Mouse (Mus musculus) retina, postnatal 1 day (tissue): ENCODE data around the gene Sgk1.

Experiments used
- DNase-seq: peaks from one replicate; pipeline ENCODE4 v3.0.0-alpha.2; 2012

Gene Sgk1

DNA sequence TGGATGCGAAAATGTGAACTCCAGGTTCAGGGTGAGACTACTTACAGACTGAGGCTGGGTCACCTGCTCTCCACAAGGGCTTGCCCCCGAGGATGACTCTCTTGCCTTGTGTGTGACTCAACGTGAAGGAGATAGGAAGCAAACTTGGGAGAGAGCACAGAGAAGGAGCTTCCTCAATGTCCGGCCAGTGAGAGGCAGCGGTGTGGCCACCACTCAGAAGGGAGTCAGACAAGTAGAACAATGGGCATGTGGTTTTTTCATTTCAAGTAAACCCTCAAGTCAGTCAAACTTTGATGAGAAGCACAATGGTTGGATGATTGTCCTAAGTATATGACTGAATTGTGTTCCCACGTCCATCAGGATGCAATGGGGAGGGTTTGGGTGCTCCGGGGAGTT is 36.8 kb downstream of the Sgk1 start:
- DNase-seq = no peak

DNA sequence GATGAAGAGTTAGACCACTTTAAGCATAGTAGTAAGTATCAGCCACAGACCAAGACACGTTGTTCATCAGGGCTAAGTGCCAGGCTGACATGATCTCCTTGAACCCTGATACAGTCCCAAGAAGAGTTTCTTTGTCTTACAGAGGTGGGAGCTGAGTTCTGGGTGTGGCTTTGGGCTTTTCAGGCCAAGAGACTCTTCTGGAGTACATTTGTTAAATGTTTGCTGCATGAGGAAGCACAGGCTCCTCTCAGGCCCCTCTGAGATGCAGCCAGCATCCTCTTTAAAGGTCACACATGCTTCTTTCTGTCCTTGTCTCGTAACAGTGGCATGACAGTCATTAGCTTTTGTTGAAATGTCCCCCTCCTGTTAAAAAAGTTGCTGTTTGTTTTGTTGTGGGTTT is 38.6 kb downstream of the Sgk1 start:
- DNase-seq = no peak

DNA sequence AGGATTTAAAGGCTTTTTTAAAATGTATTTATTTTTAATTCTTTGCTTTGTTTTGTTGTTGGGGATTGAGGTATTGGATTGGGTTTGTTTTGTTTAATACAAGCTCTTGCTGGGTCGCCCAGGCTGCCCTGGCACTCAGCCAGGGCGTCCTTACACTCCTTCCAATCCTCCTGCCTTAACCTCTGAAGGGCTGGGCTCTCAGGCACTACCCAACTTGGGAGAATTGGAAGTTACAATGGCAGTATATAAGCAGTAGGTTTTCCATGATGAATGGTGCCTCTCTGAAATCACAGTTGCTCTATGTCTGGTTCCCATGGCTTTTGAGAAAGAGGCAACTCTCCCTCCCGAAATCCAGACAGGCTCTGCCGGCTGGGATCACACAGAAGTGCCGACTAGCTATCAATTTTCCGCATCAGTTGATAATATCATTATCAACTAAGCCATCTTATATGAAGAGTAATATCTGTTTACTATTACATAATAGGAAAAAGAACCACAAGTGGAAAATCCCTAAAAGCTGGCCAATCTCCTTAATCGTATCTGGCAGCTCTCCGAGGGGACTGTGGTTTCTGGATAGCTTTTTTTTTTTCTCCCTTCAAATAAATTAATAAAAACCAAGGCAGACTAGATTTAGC is 40.8 kb downstream of the Sgk1 start:
- peak; percentile 59 for DNase-seq

DNA sequence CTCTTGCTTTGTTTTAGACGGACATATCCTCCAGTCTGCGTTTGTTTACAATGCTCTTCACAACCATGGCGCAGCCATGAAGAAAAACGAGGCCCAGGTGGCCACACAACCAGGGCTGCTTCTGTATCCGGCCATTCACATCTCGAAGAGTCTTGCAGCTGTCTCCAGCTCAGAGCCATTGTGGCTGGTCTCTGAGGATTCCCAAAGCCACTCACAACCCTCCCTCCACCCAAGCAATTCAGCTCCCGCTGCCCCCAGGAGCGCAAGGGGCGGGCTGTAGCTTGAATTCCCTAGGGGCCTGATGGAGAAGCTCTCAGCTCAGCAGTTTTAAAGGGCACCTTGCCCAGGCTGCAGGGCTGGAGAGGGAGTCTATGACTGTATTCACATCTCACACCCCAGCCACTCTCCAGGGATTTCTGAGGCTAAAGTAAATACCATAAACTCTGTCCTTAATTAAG is 41.5 kb downstream of the Sgk1 start:
- DNase-seq = peak; percentile 71

DNA sequence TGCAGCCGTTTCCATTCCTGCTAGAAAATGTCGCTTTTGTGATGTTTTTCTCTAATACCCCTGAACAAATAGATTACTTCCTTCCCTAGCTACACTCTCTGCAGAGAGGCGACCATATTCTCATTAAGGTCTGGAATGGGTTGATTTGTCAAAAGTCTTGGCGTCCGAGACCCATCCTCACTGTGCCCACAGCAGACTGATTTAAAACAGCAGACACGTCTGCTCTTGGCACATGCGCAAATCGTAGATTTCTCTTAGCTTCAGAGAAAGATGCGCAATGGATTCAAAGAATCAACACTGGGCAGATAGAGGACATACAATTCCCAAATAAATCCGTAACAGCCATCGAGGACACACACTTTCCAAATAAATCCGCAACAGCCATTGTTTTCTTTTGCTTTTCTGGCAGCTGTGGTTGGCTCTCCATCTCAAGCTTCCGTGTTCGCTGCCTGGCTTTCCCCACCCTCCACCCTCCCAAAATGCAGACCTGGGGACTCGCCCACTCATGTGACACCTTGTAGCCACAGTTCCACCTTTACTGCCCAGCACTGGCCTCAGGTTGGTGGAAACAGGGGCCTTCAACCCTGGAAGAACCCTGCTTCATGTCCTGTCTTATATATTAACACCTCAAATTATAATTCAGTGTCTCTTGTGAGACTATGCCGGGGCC is 42.2 kb downstream of the Sgk1 start:
- DNase-seq = no peak

DNA sequence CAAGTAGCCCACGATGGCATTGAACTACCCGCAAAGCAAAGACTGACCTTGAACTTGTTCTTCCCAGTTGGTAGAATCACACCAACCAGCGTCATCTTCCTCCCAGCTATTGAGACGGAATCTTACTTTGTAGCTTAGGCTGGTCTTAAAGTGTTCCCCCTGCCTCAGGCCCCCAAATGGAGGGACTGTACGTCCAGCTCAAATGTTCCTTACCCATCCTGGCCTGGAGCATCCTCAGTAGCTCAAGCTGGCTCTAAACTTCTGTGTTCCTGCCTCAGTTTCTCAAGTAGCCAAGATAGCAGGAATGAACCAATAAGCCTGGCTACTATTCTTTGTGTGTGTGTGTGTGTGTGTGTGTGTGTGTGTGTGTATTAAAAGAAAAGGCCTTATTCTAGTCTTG is 45.0 kb downstream of the Sgk1 start:
- DNase-seq = no peak

DNA sequence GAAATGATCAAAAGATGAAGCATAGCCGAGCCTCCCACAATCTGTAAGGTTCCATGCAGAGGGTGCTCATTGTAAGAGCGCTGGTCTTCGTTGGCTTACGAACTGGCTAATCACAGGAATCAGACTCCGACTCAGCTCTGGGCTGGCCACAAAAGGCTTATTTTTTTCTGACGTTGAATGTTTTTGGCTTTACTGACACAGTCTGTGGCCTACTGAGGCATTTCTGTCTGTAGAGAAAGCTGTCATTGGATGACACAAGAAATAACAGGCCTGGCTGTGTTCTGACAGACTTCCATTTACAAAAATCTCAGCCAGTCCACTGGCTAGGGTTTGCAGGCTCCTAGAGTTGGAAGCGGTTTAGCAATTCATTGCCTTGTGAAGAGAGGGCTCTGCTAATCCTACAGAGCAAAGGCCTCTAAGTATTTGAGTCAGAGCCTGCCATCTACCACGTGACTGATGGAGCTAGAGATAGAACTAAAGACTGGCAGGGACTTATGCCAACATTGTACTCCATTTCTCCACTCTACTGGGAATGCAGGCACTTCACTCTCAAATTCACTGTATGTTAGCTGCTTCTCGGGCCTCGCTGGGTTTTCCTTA is 48.9 kb downstream of the Sgk1 start:
- no peak for DNase-seq

DNA sequence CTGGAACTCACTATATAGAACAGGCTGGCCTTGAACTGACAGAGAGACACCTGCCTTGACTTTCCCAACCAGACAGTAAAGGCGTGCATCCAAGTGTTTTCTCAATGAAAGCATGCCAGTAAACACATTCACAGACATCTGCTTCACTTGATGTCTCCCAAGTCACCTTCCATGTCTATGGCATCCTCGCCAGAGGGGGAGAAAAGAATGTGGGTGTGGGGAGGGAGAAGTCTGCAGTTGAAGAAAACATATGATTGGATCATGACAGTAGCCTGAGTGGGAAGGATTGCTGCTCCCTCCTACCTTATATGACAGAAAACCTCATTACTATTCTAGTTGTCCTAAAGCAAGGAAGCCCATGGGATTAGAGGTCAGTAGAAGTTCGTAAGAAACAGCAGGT is 50.8 kb downstream of the Sgk1 start:
- DNase-seq = no peak

DNA sequence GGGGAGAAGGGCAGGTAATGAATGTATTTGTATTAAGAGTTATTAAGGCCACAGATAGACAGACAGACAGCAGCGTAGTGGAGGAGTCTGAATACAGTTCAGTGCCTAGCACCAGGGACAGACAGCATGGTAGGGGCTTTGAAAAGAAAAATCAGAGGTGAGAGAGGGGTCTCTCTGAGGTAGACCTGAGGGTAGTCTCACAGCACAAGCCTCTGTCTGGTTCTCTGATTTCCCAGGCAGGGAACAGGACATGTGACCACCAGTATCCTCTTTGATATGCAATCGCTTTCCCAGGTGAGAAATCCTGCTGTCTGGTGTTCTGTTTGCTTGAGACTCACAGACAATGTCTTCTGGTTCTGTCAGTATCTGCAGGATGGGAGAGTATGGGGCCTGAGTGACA is 52.8 kb downstream of the Sgk1 start:
- no peak for DNase-seq

DNA sequence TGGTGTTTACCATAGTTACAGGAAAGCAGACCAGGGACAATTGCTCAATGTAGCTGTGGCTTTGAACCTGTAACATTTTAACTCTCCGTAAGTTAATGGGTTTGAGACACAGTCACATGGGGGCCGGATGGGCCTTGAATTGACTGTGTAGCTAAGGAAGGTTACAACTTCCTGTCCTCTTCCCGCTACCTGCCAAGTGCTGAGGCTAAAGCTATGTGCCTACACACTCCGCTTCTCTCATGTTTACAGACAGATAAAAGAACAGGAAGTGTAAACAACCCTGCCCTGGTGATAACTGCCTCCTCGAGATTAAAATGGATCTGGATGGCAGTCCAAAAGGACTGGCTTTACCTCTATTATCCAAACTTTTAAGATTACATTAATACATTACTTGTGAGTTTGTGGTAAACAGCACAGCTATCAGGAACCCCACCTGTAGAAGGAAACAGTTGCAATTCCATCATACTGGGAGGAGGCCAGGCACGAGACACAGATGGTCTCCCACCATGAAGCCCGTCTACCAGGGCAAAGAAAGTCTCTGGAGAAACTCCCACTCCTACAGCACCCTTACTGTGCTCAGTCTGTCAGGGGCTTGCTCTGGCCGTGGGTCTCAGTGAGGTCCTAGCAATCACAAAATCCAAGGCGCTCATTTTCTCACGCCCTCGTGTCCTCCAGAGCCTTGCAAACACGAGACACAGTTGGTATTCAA is 54.7 kb downstream of the Sgk1 start:
- DNase-seq = no peak

DNA sequence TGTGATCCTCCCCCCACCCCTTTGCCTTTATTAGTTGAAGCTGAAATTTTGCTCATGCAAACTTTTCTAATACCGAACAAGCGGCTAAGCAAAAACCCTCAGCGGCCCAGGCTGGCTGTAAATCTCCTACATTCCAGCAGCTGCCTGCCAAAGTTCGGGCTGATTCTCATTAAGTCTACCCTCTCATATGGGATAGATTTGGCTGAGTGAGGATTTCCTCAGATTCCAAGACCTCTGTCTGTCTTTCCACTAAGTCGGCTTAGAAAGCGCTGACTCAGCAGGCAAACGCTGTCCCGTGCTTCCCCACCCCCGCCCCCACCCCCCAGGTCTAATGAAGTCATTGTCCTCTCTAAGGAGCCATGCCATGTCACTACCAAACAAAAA is 55.2 kb downstream of the Sgk1 start:
- peak; percentile 36 for DNase-seq

DNA sequence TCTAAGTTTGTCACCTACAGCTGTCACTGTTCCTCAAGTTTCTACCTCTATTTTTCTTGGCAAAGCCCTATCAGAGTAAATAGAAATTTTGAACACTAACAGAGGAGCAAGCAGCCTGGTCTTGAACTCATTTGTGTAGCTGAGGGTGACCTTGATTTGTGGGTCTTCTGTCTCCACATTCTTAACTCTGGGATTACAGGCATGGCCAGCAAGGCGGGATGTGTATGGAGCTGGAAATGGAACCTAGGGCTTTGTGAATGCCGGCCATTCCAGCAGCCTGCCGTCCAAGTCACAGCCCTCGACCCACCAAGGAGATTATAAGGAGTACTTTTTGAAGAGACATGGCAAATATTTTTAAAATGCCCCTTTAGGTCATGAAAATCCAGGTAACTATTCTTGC is 56.2 kb downstream of the Sgk1 start:
- no peak for DNase-seq

DNA sequence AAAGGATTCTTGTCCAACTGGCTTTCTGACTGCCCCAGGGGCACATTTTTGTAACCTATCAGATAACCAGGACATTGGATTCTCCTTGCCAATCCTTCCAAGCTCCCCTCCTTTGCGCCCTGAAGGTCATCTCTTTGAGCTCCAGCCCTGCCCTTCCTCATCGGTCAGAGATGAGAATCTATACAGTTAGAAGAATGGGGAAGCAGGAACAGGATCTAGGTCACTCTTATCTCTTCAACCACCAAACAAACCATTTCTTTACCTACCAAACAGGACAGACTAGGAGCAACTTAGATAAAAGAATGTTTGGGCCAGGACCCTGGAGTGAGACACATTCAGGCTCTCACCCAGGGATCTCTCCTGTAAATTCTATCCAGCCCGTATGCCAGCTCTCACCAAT is 59.3 kb downstream of the Sgk1 start:
- DNase-seq = no peak

DNA sequence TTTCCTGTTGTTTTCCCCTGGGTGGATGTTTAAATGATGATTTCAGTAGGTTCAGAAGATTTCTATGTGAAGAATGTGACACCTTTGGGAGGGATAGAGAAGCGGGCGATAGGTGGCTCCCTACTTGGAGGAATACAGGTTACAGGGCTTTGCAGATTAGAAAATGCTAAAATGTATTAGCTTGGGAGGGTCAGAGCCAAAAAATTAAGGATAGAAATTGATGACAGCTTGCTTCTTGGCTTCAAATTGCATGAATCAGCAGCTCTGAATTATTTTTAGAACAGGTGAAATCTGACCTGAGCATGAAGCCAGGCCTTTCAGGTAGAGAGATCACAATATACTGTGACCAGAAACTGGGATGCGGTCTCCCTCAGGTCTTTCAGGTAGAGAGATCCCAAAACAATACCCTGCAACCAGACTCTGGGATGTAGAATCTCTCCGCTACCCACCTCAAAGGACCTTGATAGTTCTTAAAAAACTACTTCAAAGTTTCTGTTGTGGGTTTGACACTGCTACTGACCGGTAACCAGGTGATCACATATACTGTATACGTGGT is 61.2 kb downstream of the Sgk1 start:
- DNase-seq = no peak

DNA sequence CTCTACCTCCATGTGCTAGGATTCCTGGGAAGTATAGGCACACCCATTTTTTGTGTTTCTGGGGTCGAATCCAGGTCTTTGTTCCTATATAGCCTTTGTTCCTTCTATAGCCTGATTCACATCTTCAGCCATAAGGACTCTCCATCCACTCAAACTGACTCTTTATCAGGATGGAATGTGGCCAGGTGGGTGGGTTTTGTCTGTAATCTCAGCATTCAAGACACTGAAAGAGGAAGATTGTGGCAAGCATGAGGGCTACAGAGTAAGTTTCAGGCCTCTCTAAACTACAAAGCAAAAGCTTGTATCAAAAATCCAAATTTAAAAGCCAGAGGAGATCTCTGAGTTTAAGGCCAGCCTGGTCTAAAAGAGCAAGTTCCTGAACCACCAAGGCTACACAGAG is 63.2 kb downstream of the Sgk1 start:
- DNase-seq = no peak

DNA sequence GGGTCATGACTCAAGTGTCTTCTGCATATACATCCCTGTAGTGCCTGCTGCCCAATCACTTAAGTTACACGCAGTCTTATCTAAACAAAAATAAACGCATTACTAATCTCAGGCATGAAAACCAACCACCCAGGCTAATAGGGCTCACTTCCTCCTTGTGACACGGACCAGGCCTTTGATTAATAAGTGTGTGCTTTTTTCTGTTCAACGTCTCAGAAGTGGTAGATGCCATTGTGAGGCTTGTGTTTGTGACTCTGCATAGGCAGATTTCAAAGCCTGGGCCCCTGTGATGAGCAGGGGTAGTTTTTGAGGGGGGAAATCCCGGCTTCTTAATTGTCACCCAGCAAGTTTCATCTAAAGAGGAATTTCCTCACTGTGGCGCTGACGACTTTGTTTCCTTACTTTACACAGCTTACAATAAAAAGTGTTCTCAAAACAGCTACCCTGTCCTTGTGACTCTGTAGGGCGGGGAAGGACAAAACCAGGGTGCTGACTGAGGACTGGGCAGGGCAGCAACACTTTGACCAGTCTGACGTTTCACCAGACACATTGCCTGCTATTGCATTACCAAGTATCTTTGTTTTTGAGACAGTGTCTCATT is 64.9 kb downstream of the Sgk1 start:
- no peak for DNase-seq

DNA sequence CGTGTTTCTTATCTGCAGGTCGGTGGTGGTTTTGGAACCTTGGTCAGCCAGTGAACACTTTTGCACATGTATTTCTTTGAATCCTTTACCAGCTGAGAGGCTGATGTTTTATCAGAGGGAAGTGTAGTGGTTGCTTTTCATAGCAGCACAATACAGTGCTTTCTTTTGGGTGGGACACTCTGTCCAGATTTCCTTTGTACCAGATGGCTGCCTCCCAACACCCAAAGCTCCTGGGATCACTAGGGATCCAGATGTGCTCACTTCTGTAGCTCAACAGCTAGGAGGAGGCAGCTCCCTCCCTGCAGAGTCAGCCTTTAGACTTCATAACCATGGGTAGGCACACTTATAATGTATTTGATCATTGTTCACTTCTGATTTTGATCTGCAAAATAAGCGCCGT is 70.5 kb downstream of the Sgk1 start:
- no peak for DNase-seq

DNA sequence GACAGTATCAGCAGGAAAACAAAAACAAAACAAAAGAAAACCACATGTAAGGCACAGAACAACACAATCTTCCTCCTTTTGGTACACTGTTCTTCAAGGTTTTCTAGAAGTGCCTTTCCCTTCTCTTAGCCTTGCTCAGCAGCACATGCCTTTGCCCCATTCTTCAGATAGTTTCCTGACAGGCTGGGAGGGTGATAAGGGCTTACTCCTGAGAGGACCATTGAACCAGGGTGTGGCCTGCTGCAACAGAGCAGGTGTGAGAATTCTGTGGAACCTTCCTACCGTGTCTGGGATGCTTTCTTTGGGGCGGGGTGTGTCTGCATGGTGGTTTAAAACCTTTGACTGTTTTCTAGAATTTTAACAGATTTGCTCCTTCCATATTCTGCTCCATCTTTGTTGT is 79.1 kb downstream of the Sgk1 start:
- DNase-seq = no peak

DNA sequence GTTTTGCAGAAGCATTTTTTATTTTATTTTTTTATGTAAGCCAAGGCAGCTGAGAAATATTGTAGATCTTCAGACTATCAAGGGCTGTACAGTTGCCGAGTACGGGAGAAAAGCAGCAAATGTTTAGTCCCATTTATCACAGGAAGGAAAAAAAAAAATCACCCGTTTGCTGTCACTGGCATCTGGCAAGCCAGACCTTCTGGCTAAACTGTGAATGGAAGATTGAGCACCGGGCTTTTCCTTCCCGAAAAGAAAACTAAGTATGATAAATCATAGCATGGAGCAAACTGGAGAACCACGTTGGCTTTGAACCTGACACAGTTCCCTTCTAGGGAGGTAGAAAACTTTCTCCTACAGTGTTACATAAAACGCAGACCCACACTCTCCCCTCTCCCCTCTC is 81.0 kb downstream of the Sgk1 start:
- no peak for DNase-seq

DNA sequence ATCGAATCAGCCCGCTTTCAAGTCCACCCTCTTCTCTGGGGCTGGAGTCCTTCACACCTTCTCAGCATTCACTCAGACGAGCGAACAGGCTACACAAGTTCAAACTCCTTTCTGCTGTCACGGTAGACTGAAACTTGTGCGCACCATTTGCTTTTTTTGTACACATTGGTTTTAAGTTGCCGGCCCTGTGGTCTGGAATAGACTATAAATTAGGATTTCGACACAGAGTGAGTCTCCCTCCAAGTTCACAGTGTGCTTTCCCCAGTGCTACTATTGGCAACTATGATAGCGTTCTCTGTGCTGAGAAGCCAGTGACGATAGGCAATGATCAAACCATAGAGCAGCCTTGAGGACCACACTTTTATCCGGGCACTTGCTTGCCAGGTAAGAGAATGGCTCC is 91.7 kb downstream of the Sgk1 start:
- DNase-seq = no peak

DNA sequence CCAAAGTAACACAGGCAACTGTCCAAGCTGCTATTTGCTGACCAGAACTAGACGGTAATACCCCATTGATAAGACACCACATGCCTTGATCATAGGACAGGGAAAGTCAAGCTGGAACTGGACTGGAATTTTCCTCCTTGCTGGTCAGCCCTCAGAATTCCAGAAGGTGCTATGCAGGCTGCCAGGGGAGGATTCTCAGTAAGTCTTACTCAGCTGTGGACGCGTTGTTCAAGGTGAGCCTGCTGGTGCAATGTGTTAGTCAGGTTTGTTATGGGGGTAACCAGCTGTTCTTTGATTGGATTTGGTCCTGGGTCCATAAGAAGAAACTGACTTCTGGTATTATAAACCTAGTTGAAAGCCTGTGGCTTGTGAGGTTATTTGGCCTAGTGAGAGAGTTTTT is 92.8 kb downstream of the Sgk1 start:
- no peak for DNase-seq

DNA sequence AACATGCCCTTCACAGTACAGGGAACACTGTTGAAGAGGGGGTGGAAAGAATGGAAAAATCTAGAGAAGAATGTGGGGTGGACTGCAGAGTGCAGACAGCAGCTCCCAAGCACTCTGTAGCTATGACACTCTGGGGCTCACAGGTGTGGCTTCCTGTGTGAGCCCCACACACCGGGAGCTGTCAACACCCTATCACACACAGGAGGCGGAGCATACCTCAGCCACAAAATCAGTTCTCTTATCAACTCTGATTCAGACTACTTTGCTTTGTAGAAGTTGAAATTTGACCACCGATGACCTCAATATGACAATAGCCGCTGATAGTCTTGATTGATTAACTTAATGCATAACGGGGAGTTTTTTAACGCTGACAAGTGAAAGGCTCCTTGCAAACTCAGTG is 93.4 kb downstream of the Sgk1 start:
- no peak for DNase-seq

DNA sequence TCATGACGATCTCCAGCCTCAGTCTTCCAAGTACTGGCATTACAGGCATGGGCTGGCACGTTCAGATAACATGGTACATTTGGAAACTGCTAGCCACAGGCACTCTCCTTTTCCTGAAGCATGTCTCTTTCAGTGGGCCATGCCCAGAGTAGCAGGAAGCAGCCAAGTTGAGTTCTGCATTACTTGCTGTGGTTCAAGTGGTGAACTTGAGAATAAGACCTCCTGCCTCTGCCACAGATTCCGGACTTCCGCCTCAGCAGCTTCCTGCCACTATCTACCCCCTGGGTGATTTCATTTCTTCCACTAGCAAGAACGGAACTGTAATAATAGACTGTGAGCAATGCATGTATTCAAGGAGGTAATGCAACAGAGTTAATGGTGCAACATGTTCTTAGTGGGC is 94.3 kb downstream of the Sgk1 start:
- DNase-seq = no peak
